Mouse (Mus musculus): Measurements from ENCODE around the gene Nabp1. TPM values are rescaled to one million over a fixed set of nuclear protein-coding genes. Genes with fewer than 3 reads are reported as not detected.

The Nabp1 gene
- total RNA-seq, 2 experiments from 2014 or later, result 33.6 to 37.4 TPM

DNA sequence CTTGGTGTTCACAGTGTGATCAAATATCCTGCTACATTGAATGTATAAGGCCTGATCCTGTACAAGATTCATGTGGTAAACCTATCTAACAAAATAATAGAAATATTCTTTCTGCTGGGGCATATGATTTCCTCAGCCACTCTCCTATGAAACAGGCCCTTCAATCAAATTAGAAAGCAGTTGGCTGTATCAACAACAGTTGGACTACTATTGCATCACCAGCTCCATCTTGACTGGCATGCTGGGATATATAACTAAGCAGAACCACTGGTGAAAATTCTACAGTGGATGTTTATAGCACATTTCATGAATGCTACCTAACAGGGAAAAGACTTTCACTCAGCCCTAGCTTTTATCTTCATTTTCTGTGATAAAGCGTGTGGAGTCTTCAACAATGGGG, 17.9 kb upstream of the Nabp1 start:
- DNase-seq (ENCODE audit: low spot score), result no peak
- intact Hi-C loops (cut with DNase I), result no loop called here

DNA sequence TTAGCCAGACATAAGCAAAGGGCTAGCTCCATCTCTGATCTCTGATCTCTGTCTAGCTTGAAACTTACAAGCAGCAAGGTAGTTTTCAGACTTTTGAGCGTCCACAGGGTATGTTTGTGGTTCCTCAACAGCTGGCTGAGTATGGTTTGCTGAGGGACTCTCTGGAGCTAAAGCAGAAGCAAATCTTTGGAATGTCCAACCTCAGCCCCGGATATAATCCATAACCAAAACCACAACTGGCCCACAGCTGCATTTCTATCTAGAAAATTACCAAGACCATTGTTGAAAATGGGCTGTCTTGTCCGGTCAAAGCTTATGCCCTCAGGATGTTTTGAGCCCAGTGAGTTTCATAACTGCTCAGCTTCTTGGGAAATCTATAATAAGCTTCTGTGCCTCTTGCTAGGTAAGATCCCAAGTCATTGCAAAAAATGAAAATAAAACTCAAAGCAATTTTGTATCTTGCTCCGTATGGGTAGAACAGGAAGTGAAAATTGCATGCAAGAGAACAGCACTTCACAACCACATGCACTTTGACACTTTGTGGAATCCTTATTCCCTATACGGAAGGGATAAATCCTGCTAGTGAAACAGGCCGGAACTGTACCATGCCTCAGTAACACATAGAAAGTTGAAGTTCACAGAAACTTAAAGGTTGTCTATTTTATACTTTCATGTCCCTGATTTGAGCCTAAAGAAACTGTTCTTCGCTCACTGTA, 15.5 kb upstream of the Nabp1 start:
- no peak for DNase-seq (ENCODE audit: low spot score)
- intact Hi-C loops (cut with DNase I), result no loop called here

DNA sequence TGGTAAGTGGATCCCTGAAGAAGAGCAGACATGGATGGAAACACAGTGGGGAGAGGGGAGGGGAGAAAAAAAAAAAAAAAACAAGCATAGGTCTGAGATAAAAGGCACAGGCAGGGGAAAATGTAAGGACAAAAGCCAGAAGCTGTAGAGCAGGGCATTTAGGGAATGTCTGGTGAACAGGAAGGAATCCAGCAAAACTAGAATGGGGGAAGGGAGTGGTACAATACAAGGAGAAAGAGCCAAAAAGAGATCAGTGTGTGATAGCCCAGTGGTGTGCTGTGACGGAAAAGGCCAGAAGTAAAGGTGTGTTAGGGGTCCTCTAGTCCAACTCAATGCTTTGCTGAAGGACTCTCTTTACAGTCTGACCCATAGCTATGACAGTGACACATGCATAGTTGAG, 8.1 kb upstream of the Nabp1 start:
- no peak for DNase-seq (ENCODE audit: low spot score)
- intact Hi-C loops (cut with DNase I), result loop anchor here (10.0 kb wide), 1 partner anchor 619 kb away; no protein-coding TSS in a partner anchor

DNA sequence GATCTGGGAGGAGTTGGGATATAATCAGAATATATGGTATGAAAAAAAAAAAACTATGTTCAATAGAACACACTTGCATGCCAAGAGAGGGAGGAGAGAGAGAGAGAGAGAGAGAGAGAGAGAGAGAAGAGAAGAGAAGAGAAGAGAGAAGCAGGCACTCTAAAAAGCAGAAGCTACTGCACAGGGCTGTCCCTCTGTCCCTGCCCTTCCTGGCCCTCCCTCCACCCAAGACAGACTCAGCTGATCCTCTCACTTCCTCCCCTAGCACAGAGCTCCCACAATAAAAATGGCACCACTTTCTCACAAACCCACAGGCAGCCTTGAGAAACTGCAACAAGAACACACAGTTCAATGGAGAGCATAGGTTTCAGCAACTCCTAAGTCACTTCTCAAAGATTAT, 2.2 kb upstream of the Nabp1 start:
- DNase-seq (ENCODE audit: low spot score), result no peak

DNA sequence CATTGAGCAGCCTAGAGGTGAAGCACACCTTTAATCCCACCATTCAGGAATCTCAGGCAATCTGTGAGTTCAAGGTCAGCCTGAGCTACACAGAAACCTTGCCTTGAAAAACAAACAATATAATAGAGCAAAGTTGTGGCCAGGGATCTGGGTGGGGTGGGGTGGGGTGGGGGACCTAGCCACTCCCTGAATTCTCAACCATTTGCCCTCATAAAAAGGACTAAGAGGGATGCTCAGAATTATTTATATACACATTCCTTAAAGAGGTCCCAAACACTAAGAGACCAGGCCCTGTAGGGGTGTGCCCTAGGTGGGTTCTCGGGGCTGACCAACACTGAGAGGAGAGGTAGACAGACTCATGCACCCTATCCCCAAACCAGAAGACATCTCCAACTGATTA, 1.5 kb upstream of the Nabp1 start:
- intact Hi-C loops (cut with DNase I), result loop anchor here (10.0 kb wide), 2 partner anchors 55 to 625 kb away; no protein-coding TSS in a partner anchor
- no peak for DNase-seq (ENCODE audit: low spot score)

More for the DNA sequence above, 2.2 kb upstream of the Nabp1 start:
- intact Hi-C loops (cut with DNase I), result loop anchor here (10.0 kb wide), 1 partner anchor 624 kb away; no protein-coding TSS in a partner anchor

DNA sequence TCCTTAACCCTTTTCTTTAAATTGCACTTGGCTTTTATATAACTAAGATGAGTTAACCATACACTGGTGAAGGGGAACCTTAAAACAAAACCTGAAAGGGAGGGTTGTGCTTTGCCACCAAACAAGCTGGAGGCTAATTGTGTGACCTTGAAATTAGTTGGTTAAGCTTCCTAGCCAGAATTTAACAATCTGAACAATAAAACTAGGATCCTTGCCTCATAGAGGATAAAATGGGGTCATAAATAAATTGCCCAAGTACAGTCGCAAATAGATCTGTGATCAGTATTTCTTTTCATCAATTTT, 753 bp upstream of the Nabp1 start:
- no peak for DNase-seq (ENCODE audit: low spot score)
- intact Hi-C loops (cut with DNase I), result loop anchor here (10.0 kb wide), 1 partner anchor 56 kb away; no protein-coding TSS in a partner anchor

DNA sequence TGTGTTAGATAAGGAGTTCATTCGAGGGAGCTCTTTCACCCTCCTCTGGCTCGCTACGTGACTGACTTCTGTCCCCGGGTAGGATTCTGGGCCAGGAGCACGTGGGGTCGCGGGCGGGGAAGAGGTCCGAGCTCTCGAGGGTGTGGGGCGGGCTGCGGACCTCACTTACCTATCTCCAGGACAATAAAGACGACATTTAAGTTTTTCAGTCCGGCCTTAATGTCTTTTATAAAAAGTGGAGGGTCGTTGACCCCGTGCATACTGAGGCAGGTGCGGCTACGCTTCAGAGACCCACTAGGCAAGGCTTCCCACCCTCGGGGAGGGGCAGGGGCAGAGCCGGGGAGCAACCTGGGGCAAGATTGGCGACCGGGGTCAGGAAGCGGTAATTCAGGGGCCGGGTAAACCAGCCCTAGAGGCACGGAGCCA, 556 bp downstream of the Nabp1 start:
- no peak for DNase-seq (ENCODE audit: low spot score)
- intact Hi-C loops (cut with DNase I), result loop anchor here (10.0 kb wide), 1 partner anchor 57 kb away; no protein-coding TSS in a partner anchor

DNA sequence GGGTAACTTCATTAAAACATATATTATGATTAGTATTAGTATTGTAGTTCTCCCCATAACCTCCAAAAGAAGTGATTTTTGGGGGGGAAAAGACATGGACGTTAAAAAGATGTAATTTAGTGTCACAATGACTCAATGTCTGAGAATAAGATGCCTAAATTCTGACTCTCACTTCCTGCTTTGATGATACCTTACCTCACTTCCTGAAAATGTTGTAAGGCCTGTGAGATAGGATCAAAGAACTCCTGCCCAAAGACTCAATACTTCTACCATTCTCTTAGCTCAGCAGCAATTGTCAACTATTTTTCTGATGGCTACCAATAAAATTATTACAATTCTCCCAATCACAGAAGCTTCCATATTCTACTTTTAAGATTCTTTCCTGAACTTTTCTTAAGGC, 1.8 kb downstream of the Nabp1 start:
- intact Hi-C loops (cut with DNase I), result loop anchor here (10.0 kb wide), 1 partner anchor 58 kb away; no protein-coding TSS in a partner anchor

DNA sequence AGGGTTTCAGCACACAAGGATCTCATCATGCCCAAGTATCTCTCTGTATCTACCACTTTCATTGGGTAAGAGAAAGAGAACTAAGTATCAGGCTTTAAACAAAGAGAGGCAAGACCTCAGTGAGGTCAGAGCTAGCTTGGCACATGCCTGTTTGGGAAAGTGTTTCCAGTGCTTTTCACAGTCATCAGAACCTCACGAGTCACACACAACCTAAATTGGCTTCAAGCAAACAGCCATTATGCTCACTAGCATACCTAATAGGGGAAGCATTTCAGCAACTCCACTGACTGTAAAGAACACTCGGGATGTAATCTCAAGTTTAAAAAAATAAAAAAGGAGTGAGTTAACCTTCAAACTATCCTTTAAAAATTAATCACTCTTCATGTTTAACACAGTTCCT, 10.1 kb downstream of the Nabp1 start:
- DNase-seq (ENCODE audit: low spot score), result no peak
- intact Hi-C loops (cut with DNase I), result loop anchor here (10.0 kb wide), 1 partner anchor 617 kb away; no protein-coding TSS in a partner anchor

More for the DNA sequence above, 1.8 kb downstream of the Nabp1 start:
- DNase-seq (ENCODE audit: low spot score), result no peak

DNA sequence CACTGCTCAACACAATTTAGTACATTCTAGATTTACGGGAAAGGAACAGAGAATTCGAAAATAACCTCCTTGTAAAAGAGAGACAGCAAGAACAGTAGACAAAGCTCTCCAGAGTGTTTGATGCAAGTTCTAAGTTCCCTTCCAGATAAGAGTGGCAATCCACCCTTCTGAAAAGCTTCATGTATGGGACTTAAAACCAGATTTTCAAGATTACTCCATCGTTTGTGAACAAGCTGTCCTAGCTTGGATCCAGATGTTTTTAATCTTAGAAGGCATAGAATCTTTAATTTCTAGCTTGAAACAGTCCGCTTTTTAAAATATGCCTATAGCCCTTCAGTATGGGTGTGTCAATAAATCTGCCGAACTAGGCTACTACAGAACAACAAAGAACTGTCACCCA, 11.0 kb downstream of the Nabp1 start:
- DNase-seq (ENCODE audit: low spot score), result no peak

DNA sequence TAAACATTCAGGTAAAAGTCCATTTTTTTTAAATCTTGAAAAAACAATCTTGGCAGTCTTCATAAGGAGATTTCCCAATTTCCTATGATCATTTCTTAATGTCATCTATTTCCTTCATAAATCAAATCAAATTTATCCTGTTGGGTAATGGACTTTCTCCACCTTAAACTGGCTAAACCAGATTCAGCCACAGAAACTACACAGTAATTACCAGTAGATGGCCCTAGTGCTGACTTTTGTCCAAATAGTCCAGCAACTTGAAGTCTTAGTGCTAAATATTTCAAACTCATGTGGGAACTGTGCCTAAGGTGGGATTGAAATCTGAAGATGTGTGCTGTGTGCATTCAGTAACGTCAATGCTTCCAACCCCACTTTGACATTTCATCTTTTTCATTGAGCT, 11.8 kb downstream of the Nabp1 start:
- intact Hi-C loops (cut with DNase I), result loop anchor here (2.0 to 10.0 kb wide), 2 partner anchors 90 to 618 kb away; no protein-coding TSS in a partner anchor

More for the DNA sequence above, 11.0 kb downstream of the Nabp1 start:
- intact Hi-C loops (cut with DNase I), result loop anchor here (2.0 to 10.0 kb wide), 2 partner anchors 90 to 618 kb away; no protein-coding TSS in a partner anchor

DNA sequence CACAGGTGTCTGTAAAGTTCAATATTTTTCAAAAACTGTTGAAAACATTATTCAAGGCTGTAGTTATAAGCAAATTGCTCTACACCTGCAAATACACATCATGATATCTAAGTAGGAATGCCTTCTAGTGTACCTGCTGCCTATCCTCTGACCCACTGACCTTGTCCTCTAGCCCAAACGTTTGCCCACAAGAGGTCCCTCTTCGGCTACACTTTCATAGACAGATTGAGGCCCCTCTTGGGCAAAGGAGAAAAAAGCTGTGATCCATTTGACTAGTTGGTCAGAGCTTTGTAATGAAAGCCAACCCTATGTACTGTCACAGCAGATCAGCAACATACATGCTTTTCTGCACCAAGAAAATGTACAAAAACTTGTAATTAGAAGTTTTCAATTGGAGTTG, 12.9 kb downstream of the Nabp1 start:
- no peak for DNase-seq (ENCODE audit: low spot score)
- intact Hi-C loops (cut with DNase I), result loop anchor here (10.0 kb wide), 1 partner anchor 620 kb away; no protein-coding TSS in a partner anchor

More for the DNA sequence above, 11.8 kb downstream of the Nabp1 start:
- no peak for DNase-seq (ENCODE audit: low spot score)

DNA sequence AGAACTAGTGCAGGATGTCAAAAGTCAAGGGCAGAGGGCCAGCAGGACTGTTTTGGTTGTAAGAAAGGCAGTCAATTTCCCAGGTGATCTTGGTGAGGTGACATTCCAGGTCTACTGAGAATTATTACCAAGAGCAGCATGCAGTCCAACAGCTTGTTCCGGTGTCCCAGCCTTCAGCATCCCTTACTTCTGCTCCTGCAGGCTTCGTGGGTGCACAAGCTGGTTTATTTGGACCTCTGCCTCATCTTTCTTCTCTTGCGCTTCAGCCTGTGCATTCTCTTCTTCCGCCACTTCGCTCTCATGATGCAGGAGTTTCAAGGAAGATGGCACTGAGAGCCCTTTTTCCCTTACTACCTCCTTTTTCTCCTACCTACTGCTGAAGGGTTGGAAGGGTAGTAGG, 15.2 kb downstream of the Nabp1 start:
- intact Hi-C loops (cut with DNase I), result loop anchor here (10.0 kb wide), 1 partner anchor 622 kb away; no protein-coding TSS in a partner anchor
- no peak for DNase-seq (ENCODE audit: low spot score)

DNA sequence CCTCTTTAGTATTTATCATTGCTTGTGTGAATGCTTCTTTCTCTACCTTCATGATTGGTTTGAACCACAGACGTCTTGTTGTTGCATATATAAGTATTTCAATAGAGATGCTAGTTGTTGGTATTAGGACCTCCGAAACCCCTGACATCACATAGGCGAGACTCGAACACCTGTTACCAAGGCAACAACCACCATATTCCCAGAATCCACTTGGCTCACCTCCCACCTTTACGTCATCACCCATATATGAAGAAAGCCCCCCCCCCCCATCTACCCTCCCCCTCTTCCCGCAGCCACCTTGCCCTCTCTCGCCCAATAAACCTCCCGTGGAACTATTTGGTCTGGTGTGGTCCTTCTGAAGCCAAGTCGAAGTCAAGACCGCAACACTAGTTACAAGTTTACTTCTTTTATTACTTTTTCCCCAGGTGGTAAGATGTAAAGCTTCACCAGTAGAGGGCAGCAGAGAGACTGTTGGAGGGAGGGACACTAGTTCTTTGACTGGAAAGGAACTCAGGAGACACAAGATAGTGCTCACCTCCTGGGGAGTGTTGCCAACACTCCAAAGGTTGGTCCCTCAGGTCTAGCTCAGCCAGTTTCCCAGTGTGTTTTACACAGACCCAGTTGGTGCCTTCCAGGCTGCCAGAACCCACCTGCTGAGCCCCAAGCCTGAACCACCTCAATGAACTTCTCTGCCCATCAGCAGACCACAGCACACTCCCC, 19.3 kb downstream of the Nabp1 start:
- intact Hi-C loops (cut with DNase I), result loop anchor here (1.0 to 10.0 kb wide), 2 partner anchors 138 to 494 kb away; no protein-coding TSS in a partner anchor

DNA sequence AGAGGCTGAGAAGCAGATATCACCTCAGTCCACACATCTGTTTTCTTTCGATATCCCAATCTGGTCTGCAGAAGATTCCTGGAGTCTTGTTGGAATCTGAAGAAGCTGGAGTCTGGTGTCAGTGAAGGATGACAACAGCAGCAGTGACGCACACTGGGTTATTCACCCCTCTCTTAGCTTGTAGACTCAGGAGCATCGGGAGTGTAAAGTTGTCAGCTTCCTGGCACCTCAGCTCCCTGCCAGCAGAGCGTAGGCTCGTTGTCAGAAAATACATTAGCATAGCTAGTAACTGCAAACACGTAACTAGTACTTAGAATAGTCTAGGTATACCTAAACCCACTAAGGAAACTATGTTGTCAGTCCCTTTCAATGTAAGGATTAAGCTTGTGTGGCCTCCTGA, 20.1 kb downstream of the Nabp1 start:
- intact Hi-C loops (cut with DNase I), result loop anchor here (10.0 kb wide), 1 partner anchor 493 kb away; no protein-coding TSS in a partner anchor
- DNase-seq (ENCODE audit: low spot score), result no peak

More for the DNA sequence above, 19.3 kb downstream of the Nabp1 start:
- DNase-seq (ENCODE audit: low spot score), result no peak

DNA sequence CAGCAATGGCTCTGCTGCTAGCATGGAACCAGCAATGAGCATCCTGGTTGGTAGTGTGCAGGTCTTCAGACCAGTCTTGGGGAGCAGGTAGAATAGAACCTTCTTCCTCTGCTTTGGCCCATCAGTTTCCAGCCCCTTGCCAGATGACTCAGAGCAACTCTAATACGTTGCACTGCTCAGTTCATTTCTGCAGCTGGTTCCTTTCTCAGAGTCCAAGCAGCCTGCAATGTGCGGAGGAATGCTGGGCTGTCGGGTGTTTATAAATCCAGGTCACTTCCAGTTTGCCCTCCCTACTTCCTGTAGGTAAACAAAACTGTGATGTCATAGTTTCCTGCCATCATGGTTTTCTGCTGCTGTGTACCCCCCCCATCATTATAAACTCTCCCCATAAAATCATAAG, 21.0 kb downstream of the Nabp1 start:
- intact Hi-C loops (cut with DNase I), result loop anchor here (10.0 kb wide), 1 partner anchor 492 kb away; no protein-coding TSS in a partner anchor
- no peak for DNase-seq (ENCODE audit: low spot score)

DNA sequence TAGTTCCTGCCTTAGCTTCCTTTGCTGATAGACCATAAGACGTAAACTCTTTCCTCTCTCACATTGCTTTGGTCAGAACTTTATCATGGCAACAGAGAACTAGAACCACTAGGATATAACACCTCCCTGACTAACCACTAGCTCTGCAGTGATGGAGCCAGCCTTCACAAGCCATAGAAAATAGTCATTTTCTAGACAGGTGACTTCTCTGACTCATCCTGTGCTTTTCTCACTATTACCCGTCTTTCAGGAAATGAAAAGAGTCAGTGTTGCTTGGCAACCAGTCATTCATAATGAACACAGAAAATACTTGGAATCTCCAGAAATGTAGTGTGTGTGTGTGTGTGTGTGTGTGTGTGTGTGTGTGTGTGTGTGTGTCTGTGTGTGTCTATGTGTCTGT, 29.4 kb downstream of the Nabp1 start:
- intact Hi-C loops (cut with DNase I), result no loop called here
- DNase-seq (ENCODE audit: low spot score), result no peak

DNA sequence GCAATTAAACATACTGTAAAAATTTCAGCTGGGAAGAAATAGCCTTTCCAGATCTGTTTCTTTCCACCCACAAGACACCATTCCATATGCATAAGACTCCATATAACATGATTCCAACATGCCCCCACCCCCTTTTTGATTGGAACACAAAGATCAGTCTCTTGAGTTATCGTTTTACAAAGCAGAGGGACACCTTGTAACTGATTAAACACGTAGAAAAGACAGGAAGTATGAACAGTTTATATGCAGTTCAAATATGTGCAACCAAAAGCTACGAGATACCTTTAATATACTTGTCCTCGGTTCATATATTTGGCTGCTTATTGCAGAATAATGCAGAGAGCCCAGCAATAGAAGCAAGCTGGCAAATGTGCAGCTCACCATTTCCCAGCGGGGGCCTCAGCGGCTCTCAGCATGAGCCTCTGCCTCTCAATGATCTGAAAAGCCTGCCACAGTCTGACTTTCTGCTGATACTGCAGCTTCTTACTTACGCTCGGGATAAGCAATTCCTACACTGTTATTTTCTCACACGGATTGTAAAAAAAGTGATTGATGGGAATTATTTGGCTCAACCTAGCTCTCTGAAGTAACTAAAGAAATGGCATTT, 32.3 kb downstream of the Nabp1 start:
- DNase-seq (ENCODE audit: low spot score), result no peak

DNA sequence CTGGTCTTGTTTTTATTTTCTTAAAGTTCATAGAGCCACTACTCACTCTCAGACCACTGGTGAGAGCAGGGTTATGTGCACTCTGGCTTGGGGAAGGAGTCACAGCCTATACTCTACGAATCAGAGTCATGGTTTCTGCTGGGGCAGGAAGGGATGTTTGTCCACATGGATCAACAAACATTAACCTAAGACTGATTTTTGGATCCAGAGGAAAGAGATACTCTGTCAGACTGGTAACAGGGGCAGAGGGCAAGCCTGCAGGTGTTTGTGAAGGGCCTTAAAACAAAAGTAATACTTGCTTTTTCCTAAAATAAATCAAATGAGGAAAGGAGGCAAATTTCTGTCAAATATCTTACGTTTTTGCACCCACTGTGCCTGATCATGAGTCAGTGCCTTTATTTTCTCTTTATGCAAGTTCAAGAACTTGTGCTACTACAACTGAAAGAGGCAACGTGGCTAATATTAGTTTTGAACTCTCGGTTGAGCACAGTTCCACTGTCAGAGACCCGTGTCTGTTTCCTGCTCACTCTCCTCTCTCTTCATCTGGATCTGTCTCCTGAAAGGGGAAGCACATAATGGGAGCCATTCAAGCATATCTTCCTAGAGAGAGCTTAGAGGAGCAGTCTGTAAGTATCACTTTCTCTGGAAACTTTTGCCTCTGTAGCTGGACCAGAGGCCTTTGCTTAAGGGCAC, 32.9 kb downstream of the Nabp1 start:
- no peak for DNase-seq (ENCODE audit: low spot score)
- intact Hi-C loops (cut with DNase I), result no loop called here

More for the DNA sequence above, 32.3 kb downstream of the Nabp1 start:
- intact Hi-C loops (cut with DNase I), result no loop called here

DNA sequence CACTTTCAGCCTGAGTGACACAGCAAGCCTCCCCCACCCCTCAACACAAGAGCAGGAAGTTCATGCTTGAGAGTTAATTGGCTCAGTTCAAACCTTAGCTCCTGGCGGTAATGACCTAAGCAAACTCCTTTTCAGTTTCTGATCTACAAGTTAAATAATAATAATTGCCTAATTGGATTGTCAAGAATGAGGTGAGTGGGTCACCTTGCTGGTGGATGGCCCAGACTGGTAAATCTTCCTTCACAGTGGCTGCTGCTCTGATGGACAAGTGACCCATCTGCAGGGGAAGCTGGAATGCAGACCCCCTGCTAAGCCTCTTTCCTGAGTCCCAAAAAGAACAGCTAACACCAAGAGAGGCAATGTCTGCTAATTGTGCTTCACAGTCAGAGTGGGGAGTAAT, 48.5 kb downstream of the Nabp1 start:
- no peak for DNase-seq (ENCODE audit: low spot score)
- intact Hi-C loops (cut with DNase I), result no loop called here
